Mouse (Mus musculus): ENCODE results near the gene Mllt3. TPM values are rescaled to one million over a fixed set of nuclear protein-coding genes. Genes with fewer than 3 reads are reported as not detected.

Gene Mllt3
- polyA plus RNA-seq, 1 experiment from 2014 or later, result 92.6 TPM

- Histone ChIP-seq H3K9ac (peak overlapping the region; percentile 82), H3K4me2 (peak overlapping the region; percentile 99), H3K4me3 (peak overlapping the region; percentile 87), H3K27ac (peak overlapping the region; percentile 90), H3K36me3 (peaks cover 5% of the 10 kb centered on the region; the same call in 1 of the 2 replicates), H3K27me3 (replicated peaks) (peaks cover 17% of the 10 kb centered on the region), H3K9me3 (replicated peaks) (no peaks in the 10 kb centered on the region), H3K4me1 (peaks cover 32% of the 10 kb centered on the region)
- WGBS (ENCODE audit: insufficient replicate concordance), result under 1% methylated on average over 74 of the region's 100 CpGs
- peak; percentile 68 for ATAC-seq
Measured at GRCm38 (mm10) chr4:88032151-88033098, 739 bp downstream of the Mllt3 start.

GRCm38 (mm10) chr4:88031211-88032150 is 1.7 kb downstream of the Mllt3 start:
- no peak for ATAC-seq
- H3K9me3 ChIP-seq (replicated peaks), result no peaks in the 10 kb centered on the region
- H3K27ac ChIP-seq, result no peak overlapping the region; the same call in 1 of the 2 replicates
- H3K4me2 ChIP-seq, result peak overlapping the region; percentile 99
- H3K4me1 ChIP-seq, result peaks cover 32% of the 10 kb centered on the region
- H3K4me3 ChIP-seq, result peak overlapping the region; percentile 87
- peak overlapping the region; percentile 82 for H3K9ac ChIP-seq
- 1% methylated on average over 82 of the region's 84 CpGs for WGBS (ENCODE audit: insufficient replicate concordance)
- H3K36me3 ChIP-seq, result peaks cover 7% of the 10 kb centered on the region; the same call in 1 of the 2 replicates
- peaks cover 17% of the 10 kb centered on the region for H3K27me3 ChIP-seq (replicated peaks)

GRCm38 (mm10) chr4:88023567-88023966 is 9.6 kb downstream of the Mllt3 start:
- H3K27me3 ChIP-seq (replicated peaks), result no peaks in the 10 kb centered on the region
- H3K36me3 ChIP-seq, result 0 out of 2 replicates have a peak, but pooled peaks cover 8% of the 10 kb centered on the region
- no peak overlapping the region for H3K27ac ChIP-seq
- H3K4me2 ChIP-seq, result no peak overlapping the region
- no peak overlapping the region for H3K4me3 ChIP-seq
- H3K9me3 ChIP-seq (replicated peaks), result no peaks in the 10 kb centered on the region
- no peak for ATAC-seq
- H3K4me1 ChIP-seq, result 0 out of 2 replicates have a peak, but pooled peaks cover 4% of the 10 kb centered on the region
- no peak overlapping the region for H3K9ac ChIP-seq
- WGBS (ENCODE audit: insufficient replicate concordance), result 56% methylated on average over 5 of the region's 5 CpGs

GRCm38 (mm10) chr4:88022623-88023022 is 10.5 kb downstream of the Mllt3 start:
- Histone ChIP-seq H3K4me3 (no peak overlapping the region), H3K9ac (no peak overlapping the region), H3K4me2 (no peak overlapping the region), H3K36me3 (0 out of 2 replicates have a peak, but pooled peaks cover 8% of the 10 kb centered on the region), H3K27me3 (replicated peaks) (no peaks in the 10 kb centered on the region), H3K4me1 (0 out of 2 replicates have a peak, but pooled peaks cover 4% of the 10 kb centered on the region), H3K9me3 (replicated peaks) (no peaks in the 10 kb centered on the region), H3K27ac (no peak overlapping the region)
- WGBS (ENCODE audit: insufficient replicate concordance), result 8% methylated on average over 1 of the region's 1 CpGs
- ATAC-seq, result no peak

GRCm38 (mm10) chr4:88020421-88020820 is 12.7 kb downstream of the Mllt3 start:
- ATAC-seq, result no peak
- no peak overlapping the region for H3K4me3 ChIP-seq

GRCm38 (mm10) chr4:88019645-88020044 is 13.5 kb downstream of the Mllt3 start:
- H3K27me3 ChIP-seq (replicated peaks), result no peaks in the 10 kb centered on the region
- no peak overlapping the region for H3K4me2 ChIP-seq
- no peaks in the 10 kb centered on the region for H3K36me3 ChIP-seq
- peaks cover 12% of the 10 kb centered on the region for H3K4me1 ChIP-seq
- no peak overlapping the region for H3K27ac ChIP-seq
- H3K9ac ChIP-seq, result no peak overlapping the region
- no peak for ATAC-seq
- H3K9me3 ChIP-seq (replicated peaks), result no peaks in the 10 kb centered on the region
- no peak overlapping the region for H3K4me3 ChIP-seq
- 60% methylated on average over 4 of the region's 4 CpGs for WGBS (ENCODE audit: insufficient replicate concordance)

More at GRCm38 (mm10) chr4:88020421-88020820, 12.7 kb downstream of the Mllt3 start:
- Histone ChIP-seq H3K9ac (no peak overlapping the region), H3K9me3 (replicated peaks) (no peaks in the 10 kb centered on the region), H3K4me1 (peaks cover 8% of the 10 kb centered on the region), H3K4me2 (no peak overlapping the region), H3K27ac (no peak overlapping the region), H3K27me3 (replicated peaks) (no peaks in the 10 kb centered on the region), H3K36me3 (no peaks in the 10 kb centered on the region)
- WGBS (ENCODE audit: insufficient replicate concordance), result 70% methylated on average over 5 of the region's 5 CpGs

GRCm38 (mm10) chr4:88017452-88018350 is 15.5 kb downstream of the Mllt3 start:
- Histone ChIP-seq H3K4me1 (peaks cover 8% of the 10 kb centered on the region), H3K4me2 (no peak overlapping the region), H3K9ac (no peak overlapping the region), H3K27ac (no peak overlapping the region), H3K4me3 (no peak overlapping the region), H3K27me3 (replicated peaks) (no peaks in the 10 kb centered on the region), H3K36me3 (no peaks in the 10 kb centered on the region), H3K9me3 (replicated peaks) (no peaks in the 10 kb centered on the region)
- ATAC-seq, result no peak
- WGBS (ENCODE audit: insufficient replicate concordance), result 82% methylated on average over 18 of the region's 18 CpGs

GRCm38 (mm10) chr4:88015765-88016164 is 17.4 kb downstream of the Mllt3 start:
- Histone ChIP-seq H3K36me3 (peaks cover 4% of the 10 kb centered on the region; the same call in 1 of the 2 replicates), H3K9ac (no peak overlapping the region), H3K4me1 (peaks cover 8% of the 10 kb centered on the region), H3K9me3 (replicated peaks) (no peaks in the 10 kb centered on the region), H3K27ac (no peak overlapping the region), H3K4me3 (no peak overlapping the region), H3K4me2 (no peak overlapping the region), H3K27me3 (replicated peaks) (no peaks in the 10 kb centered on the region)
- 33% methylated on average over 5 of the region's 5 CpGs for WGBS (ENCODE audit: insufficient replicate concordance)
- ATAC-seq, result no peak

- 43% methylated on average over 7 of the region's 7 CpGs for WGBS (ENCODE audit: insufficient replicate concordance)
- H3K4me3 ChIP-seq, result no peak overlapping the region
- peaks cover 12% of the 10 kb centered on the region for H3K4me1 ChIP-seq
- H3K9ac ChIP-seq, result no peak overlapping the region
- H3K4me2 ChIP-seq, result no peak overlapping the region
- H3K27me3 ChIP-seq (replicated peaks), result no peaks in the 10 kb centered on the region
- H3K9me3 ChIP-seq (replicated peaks), result no peaks in the 10 kb centered on the region
- H3K27ac ChIP-seq, result no peak overlapping the region
- ATAC-seq, result peak; percentile 21; the same call in 1 of the 2 replicates
- H3K36me3 ChIP-seq, result peaks cover 4% of the 10 kb centered on the region; the same call in 1 of the 2 replicates
Measured at GRCm38 (mm10) chr4:88015261-88015660, 17.9 kb downstream of the Mllt3 start.

- ATAC-seq, result no peak
Measured at GRCm38 (mm10) chr4:88012774-88013173, 20.4 kb downstream of the Mllt3 start.

More at GRCm38 (mm10) chr4:88012774-88013173, 20.4 kb downstream of the Mllt3 start:
- Histone ChIP-seq H3K9ac (no peak overlapping the region), H3K36me3 (peaks cover 4% of the 10 kb centered on the region; the same call in 1 of the 2 replicates), H3K27me3 (replicated peaks) (no peaks in the 10 kb centered on the region), H3K4me3 (no peak overlapping the region), H3K4me1 (peaks cover 12% of the 10 kb centered on the region), H3K9me3 (replicated peaks) (no peaks in the 10 kb centered on the region), H3K27ac (no peak overlapping the region), H3K4me2 (no peak overlapping the region)
- WGBS (ENCODE audit: insufficient replicate concordance), result 83% methylated on average over 4 of the region's 4 CpGs
